Mouse (Mus musculus) naive thymus-derived CD4-positive, alpha-beta T cell, adult 5 months (primary cell): ENCODE data around the gene Mup6. TPM values are rescaled to one million over a fixed set of nuclear protein-coding genes. Genes with fewer than 3 reads are reported as not detected.

ENCODE experiments used
- polyA plus RNA-seq: library from polyadenylated mRNA; unstranded; fragments of 100-300 nt; shearing (Covaris generic); gene quantifications from one replicate; pipeline ENCODE4 v1.2.1, GENCODE M21; 2017

Gene Mup6
- not detected for polyA plus RNA-seq

DNA sequence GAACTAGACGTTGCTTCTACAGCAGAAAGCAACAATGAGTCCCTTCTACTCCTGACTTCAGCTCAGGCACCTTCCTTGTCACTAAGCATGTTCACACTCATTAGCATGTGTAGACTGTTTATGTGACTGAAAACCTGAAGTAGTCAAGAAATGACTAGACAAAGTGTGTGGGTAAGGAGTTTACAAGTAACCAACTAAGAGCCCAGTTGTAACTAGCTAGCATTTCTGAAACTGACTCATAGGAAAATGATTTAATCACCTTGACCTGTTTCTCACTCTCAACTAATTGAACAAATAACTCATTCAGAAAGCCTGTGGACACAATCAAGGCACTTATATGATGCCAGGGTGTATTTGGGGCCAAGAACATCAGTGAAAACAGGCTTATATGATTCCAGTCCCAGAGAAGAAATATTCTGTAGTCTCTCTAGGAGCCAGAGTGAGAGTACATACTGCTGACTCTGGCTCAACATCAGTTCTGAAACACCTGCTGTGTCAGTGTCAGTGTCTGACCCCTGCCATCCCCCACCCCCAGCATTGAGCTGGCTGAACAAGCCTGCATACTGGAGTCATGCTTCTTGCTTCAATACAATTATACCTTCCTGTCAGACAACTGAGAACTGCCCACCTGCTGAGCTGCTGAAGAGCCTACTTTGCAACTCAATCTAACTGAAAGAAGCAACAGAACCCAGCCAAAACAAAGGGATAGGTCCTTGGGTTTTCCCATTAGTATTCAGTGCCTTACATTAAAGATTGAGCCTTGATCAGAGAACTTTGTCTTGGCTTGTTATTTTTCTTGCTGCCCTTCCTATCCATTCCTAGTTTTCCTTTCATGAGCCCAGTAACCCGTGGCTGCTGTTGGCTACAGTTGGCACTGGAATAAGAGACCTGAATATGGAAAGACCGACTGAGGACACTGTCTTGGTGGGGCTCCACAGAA is at the start of gene Mup6:
Gene Mup6 (plus strand): TSS at position 890 of the 940 bp plus-strand sequence.

GRCm38 (mm10) chr4:59914608-59915403 is 49.3 kb upstream of the Mup6 start, which contains the start of gene Slc46a2:
TSS of gene Slc46a2 (minus strand) at chr4:59915056.

DNA sequence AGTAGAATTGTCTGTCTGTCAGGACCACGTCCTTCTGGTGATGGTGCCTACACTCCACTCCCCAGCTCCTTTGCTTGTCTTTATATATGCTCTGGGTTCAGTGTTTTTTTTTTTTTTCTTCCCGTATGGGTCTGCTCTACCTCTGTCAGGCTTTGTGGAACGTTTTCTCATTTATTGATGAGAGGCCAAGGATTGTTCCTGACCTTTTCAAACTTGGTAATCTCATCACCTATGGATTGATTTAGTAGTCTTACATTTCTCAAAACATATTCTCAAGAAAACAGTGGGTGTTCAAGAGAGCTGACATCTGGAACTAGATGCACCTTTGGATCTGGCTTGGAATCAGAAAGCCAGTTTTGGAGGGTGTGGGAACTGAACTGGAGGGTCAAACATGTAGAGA is 3.5 kb upstream of the Mup6 start, which contains the start of gene Mup4:
Gene Mup4 (minus strand): TSS at position 101 of the 400 bp plus-strand sequence.

Other genes starting within 250 kb of the Mup6 start
- gene Inip, start 162.7 kb upstream of the Mup6 start, polyA plus RNA-seq: 55.3 TPM
- gene Snx30, start 158.5 kb upstream of the Mup6 start, polyA plus RNA-seq: 15.4 TPM
- not detected for gene Slc46a2, start 49.2 kb upstream of the Mup6 start, polyA plus RNA-seq
- not detected for gene Mup4, start 3.6 kb upstream of the Mup6 start, polyA plus RNA-seq
- not detected for gene Mup7, start 106.2 kb downstream of the Mup6 start, polyA plus RNA-seq
- gene Mup2, start 190.0 kb downstream of the Mup6 start, polyA plus RNA-seq: not detected